Mouse (Mus musculus): ENCODE results near the gene Ifna6.
"Not testable (repeated sequence)": the region's sequence is repeated elsewhere in the genome, so short reads cannot be mapped to it uniquely, and the experiment has no call there.

GRCm38 (mm10) chr4:88785409-88785808, 41.8 kb upstream of the Ifna6 start, which contains the start of gene Gm13276:
- TF ChIP-seq CTCF (IDR thresholded peaks at IDR 0.05; ENCODE audit: low read depth, low read length); POLR2A (IDR thresholded peaks at IDR 0.05; ENCODE audit: borderline replicate concordance, low read depth, low read length): not testable (repeated sequence)
